ENCODE assay signal across 9 mouse cellular contexts in the genomic region with DNA sequence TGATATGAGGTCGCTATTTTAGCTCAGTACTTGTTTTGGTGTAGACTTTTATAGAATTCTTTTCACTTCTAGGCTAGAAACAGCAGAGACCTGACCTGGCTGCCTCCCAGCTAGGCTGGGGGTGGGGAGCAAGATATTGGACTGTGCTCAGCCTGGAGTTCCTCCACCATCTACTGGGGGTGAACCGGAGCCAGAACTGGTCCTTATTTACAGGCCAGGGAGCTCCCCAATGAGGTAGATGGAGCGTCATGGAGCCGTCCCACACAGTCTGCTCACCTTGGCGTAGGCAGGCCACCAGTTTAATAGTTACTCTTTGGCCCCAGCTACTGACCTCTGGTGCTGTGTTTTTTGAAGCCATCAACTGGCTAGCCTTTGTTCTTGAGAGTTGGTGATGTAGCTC. TPM values are rescaled to one million over a fixed set of nuclear protein-coding genes. Genes with fewer than 3 reads are reported as not detected.
DNase-seq lines count a peak whose midpoint lies in the region; ATAC-seq lines count a peak whose summit lies in the region.
"Had no signal": no experiment of that assay in that cellular context is flagged by ENCODE, and none has a peak within 500 bp of the region (broad histone marks: within the 10 kb centered on the region; RNA-seq: fewer than 3 reads in every experiment).

No protein-coding gene starts in this region.

- H3K4me2 ChIP-seq in heart, embryonic 13.5 days, result no peak overlapping the region
- no peak overlapping the region for H3K4me2 ChIP-seq in forebrain, embryonic 15.5 days (replicated peaks)

- H3K36me3 ChIP-seq in heart, embryonic 13.5 days, result no peaks in the 10 kb centered on the region
- no peaks in the 10 kb centered on the region for H3K36me3 ChIP-seq in forebrain, embryonic 15.5 days
- H3K36me3 ChIP-seq: hindbrain, embryonic 10.5 days had no signal

- peaks cover 47% of the 10 kb centered on the region for H3K4me1 ChIP-seq in heart, embryonic 13.5 days
- peaks cover 9% of the 10 kb centered on the region; the same call in 1 of the 2 replicates for H3K4me1 ChIP-seq in forebrain, embryonic 15.5 days

- WGBS in heart, embryonic 13.5 days, result 73% methylated on average over 5 of the region's 5 CpGs
- WGBS in forebrain, embryonic 15.5 days, result 92% methylated on average over 5 of the region's 5 CpGs

- H3K27me3 ChIP-seq in heart, embryonic 13.5 days (replicated peaks), result no peaks in the 10 kb centered on the region
- H3K27me3 ChIP-seq in forebrain, embryonic 15.5 days, result no peaks in the 10 kb centered on the region

- H3K9ac ChIP-seq in heart, embryonic 13.5 days, result no peak overlapping the region
- no peak overlapping the region for H3K9ac ChIP-seq in forebrain, embryonic 15.5 days (replicated peaks)

- H3K4me3 ChIP-seq in heart, embryonic 13.5 days, result no peak overlapping the region
- no peak overlapping the region for H3K4me3 ChIP-seq in forebrain, embryonic 15.5 days
- H3K4me3 ChIP-seq: hindbrain, embryonic 10.5 days had no signal

- peak; percentile 45; the same call in 1 of the 2 replicates for ATAC-seq in heart, embryonic 13.5 days (ENCODE audit: extremely low read depth, insufficient number of reproducible peaks, low FRiP score, low TSS enrichment)
- ATAC-seq in forebrain, embryonic 15.5 days (replicated peaks), result no peak

- H3K27ac ChIP-seq in heart, embryonic 13.5 days (replicated peaks), result peak overlapping the region; percentile 45
- H3K27ac ChIP-seq in forebrain, embryonic 15.5 days (replicated peaks), result no peak overlapping the region
- H3K27ac ChIP-seq: hindbrain, embryonic 10.5 days had no signal

- H3K9me3 ChIP-seq in heart, embryonic 13.5 days, result no peaks in the 10 kb centered on the region
- H3K9me3 ChIP-seq in forebrain, embryonic 15.5 days, result no peaks in the 10 kb centered on the region
- H3K9me3 ChIP-seq: hindbrain, embryonic 10.5 days had no signal

- peak; percentile 9 for DNase-seq in gastrocnemius, adult 18-20 months (ENCODE audit: low spot score)
- no peak for DNase-seq in gastrocnemius, postnatal 25 days
- DNase-seq in brain, adult 2 months (ENCODE audit: low read depth, low spot score), result peak; percentile 15
- peak; percentile 10 for DNase-seq in layer of hippocampus, adult 9-11 months
- no peak for DNase-seq in spleen, postnatal 4 days (ENCODE audit: low spot score in 2 of 2)
- no peak for DNase-seq in spleen, postnatal 10 days (ENCODE audit: low spot score in 2 of 2)

RNA-seq across cellular contexts. Expression of gene Fgd6, which starts 32.9 kb away (rescaled TPM):
- total RNA-seq in gastrocnemius, adult 18-20 months (2021), result 1 to 10 TPM; 2.7 to 3.0 TPM
- 1 to 10 TPM; 2.0 to 2.7 TPM for total RNA-seq in gastrocnemius, postnatal 25 days (2021)
- 2.1 and 2.2 TPM in 2 replicates for polyA plus RNA-seq in heart, embryonic 13.5 days (2015; fragmentation: Nextera tagmentation; extraction: Ambion mirVana)
- 1.5 and 1.7 TPM in 2 replicates for polyA plus RNA-seq in forebrain, embryonic 15.5 days (2015; fragmentation: Nextera tagmentation; extraction: Ambion mirVana)

RNA-seq across cellular contexts. Expression of gene Vezt, which starts 33.1 kb away (rescaled TPM):
- 10 to 100 TPM; 54.1 to 59.7 TPM for total RNA-seq in gastrocnemius, adult 18-20 months (2021)
- total RNA-seq in gastrocnemius, postnatal 25 days (2021), result 10 to 100 TPM; 27.6 to 28.8 TPM
- polyA plus RNA-seq in heart, embryonic 13.5 days (2015; fragmentation: Nextera tagmentation; extraction: Ambion mirVana), result 21.2 and 23.2 TPM in 2 replicates
- polyA plus RNA-seq in forebrain, embryonic 15.5 days (2015; fragmentation: Nextera tagmentation; extraction: Ambion mirVana), result 68.6 and 71.8 TPM in 2 replicates

Comparison
In these comparisons a context has a peak if more than half of its experiments do, and no peak if none do; other contexts are left out.
1. DNase-seq: peak in gastrocnemius, adult 18-20 months (single experiment), brain, adult 2 months (single experiment) and layer of hippocampus, adult 9-11 months (single experiment); none in gastrocnemius, postnatal 25 days (single experiment), spleen, postnatal 4 days (0 of 2) and spleen, postnatal 10 days (0 of 2).